Mouse (Mus musculus) liver, adult (tissue): Measurements from ENCODE around the gene Med11.
A peak's percentile ranks its signal among the peaks of the same experiment; 100 is the strongest.

Source experiments
- GATA4 ChIP-seq: IDR thresholded peaks from 2 replicates; pipeline ENCODE4 v1.6.1; 2014; ENCODE audit warnings: mild to moderate bottlenecking, low read length; ENCODE audit not compliant: insufficient replicate concordance

The Med11 gene

DNA sequence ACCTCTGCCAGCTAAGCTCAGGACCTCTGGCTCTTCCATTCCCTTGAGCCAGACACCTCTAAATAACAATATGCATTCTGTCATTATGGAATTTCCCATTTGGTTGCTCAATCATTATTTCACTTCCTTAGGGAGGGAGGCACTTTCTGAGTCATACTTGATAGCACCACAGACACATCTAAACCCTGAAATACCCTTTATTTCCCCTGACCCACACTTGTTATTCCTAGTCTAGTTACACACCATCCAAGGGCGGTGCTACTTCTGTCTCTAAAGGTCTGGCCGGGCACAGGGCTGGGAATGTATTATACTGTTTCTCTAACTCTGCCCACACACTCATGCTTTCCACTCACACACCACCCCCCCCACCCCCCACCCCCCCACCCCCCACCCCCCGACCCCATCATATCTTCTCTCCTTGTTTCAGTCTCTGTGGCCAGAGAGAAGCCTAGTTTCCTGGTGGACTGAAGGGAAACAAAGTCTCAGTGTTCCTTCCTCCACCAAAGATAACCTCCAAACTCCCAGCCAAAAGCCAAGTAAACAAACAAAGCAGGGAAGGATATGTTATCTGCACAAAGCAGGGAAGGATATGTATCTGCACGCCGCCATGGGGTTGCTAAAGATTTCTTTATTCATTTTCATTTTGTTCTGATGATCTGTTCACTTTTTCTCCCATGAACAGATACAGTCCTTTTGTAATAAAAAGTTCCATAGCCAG lies 16.3 kb downstream of the Med11 start:
- TF ChIP-seq GATA4: peak; percentile 92

DNA sequence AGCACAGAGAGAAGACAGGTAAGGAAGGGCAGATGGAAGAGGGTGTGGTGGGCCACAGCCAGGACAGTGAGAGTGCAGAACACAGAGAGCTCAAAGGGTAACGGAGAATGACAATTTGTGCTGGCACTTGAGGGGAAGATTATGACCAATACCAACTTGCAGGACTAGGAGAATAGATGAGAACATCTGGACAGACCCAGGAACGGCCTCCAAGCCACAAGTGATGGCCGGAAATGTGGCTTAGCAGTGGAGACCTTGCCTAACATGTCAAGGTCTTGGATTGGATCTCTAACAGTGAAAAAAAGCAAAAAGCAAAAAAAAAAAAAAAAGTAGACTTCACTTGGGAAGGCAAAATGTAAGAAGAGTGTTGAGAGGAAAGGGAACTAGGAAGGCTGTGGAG lies 18.0 kb downstream of the Med11 start:
- no peak for TF ChIP-seq GATA4

DNA sequence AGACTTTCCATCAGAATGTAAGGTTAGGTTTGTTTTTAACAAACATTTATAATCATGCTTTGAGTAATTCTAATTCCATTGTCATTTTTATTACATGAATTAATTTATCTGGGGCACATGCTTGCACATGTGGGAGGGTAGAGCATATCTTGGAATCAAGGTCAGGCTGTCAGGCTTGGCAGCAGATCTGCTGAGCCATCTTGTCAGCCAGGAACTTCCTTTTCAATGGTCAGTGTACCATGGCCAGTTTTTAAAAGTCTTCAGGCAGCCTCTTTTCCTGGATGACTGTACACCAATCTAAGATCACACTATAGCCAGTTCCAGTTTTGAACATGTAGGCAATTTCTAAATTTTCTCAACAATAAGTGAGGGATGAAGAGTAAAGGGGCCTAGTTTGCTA lies 21.0 kb downstream of the Med11 start:
- peak; percentile 63; the same call in 1 of the 2 replicates for TF ChIP-seq GATA4

DNA sequence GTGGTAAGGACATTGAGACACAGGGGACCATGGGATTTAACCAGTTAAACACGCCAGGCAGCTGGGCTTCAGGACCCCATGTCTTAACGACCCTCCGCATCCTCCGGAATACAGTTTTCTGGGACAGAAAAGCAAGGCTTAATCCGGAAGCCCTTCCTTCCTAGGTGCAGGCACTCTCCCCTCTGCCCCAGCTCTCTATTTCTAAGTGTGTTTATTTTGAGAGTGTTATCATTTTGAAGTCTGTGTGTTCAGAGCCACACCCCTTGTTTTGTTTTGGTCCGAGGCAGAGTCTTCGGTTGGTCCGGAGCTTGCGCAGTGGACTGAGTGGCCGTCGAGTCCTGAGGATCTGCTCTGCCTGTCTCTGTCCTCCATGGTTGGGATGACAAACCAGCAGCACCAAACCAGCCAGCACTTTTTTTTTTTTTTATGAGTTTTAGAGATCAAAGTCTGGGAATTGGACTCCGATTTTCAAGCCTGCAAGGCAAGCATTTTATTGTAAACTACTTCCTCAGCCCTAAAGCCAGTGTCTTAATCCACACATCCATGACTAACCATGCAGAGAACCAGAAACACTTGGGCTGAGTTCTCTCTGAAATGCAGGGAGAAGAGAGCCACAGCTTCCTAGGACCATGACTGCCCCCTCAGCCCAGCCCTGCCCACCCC lies 23.3 kb downstream of the Med11 start:
- TF ChIP-seq GATA4: no peak

DNA sequence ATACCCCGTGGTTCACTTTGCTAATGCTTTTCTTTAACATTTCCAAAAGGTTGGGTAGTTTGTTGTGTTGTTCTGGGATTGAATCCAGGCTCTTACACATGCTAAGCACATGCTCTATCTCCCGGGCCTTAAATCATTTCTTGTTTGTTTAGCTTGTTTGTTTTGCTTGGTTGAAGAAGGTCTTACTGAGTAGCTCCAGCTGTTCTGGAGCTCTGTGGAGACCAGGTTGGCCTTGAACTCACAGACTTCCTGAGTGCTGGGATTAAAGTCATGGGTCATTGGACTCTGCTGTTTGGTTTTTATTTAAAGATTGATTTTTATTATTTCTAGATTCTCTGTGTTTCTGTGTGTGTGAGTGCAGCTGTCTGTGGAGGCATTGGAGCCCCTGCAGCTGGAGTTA lies 33.8 kb downstream of the Med11 start:
- TF ChIP-seq GATA4: no peak

DNA sequence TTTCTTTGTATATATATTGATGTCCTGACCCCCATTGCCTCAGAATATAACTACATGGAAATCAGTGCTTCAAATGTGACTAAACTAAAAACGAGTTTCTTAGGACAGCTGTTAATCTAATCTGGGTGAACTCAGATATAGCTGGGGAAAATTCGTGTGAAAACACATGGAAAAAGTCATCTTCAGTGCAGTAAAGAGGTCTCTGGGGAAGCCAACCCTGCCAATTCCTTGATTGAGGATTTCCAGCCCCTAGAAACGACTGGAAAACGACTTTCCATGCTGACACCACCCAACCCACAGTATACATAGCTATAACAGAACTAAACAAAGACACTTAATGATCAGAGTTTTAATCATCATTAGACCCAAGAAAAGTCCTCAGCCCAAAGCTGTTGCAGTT lies 36.1 kb downstream of the Med11 start:
- TF ChIP-seq GATA4: no peak

DNA sequence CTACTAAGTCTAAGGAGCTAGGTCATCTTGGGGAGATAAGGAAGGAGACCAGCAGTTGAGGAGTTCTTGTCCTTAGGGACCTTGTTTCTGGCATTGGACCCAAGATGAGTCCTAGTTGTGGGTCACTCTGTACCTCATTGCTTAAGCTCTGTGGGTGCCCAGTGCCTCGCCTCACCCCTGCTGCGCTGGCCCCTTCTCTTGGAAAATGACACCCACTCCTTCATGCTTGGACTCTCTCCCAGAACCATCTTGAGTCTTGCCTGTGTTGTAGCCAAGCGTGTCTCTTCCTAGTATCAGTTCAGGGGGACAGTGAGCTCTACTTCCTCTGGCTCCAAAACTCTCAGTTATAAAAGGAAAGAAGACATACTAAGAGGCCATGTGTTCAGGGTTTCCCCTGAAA lies 37.4 kb downstream of the Med11 start:
- TF ChIP-seq GATA4: no peak

DNA sequence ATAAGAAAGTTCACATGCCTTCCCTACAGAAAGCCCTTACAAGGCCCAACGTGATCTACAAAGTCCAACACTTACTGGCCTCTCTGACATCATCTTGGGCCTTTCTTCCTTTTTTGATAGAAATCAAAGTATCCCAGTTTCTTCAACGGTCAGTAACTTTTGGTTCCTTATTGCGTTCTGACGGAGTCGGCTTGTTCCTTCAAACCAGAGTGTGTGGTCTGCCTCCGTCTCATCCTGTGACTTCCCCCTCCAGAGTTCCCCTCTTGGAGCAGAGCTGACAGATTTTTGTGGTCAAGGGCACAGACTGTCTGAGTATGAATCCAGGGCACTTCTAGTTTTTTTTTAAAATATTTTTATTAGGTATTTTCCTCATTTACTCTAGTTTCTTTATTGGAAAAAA lies 38.0 kb downstream of the Med11 start:
- no peak for TF ChIP-seq GATA4

DNA sequence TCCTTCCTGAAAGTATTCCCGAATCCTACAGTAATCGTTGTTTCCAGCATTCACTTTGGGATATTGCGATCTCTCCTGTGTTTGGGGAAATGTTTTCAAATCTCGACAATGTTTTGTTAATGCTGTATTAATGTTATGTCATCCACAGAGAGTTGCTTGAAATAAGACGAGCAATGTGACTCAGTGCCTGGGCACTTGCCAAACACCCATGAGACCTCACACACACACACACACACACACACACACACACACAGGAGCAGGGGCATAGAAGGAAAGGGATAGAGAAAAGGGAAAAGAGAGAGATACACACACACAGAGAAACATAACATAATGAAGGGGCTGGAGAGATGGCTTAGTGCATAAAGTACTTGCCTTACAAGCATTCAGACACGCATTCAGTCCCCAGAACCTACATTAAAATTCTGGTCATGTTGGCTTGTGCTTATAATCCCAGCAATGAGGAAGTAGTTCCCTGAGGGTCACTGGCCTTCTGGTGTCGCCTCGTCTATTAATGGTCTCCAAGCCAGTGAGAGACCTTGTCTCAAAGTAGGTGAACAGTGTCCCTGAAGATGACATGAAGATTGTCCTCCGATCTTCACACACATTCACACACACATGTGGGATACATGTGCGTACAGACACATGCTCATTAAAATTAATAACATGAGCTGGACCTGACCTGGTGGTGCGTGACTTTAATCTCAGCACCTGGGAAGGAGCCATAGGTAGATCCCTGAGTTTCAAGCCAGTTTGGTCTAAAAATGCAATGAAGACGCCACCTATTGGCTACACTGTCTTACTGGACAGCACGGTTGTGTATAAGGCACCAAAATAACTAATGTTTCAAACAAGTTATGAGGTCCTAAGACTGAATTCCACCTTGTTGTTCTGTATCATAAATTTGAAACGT lies 48.1 kb downstream of the Med11 start:
- TF ChIP-seq GATA4: no peak

DNA sequence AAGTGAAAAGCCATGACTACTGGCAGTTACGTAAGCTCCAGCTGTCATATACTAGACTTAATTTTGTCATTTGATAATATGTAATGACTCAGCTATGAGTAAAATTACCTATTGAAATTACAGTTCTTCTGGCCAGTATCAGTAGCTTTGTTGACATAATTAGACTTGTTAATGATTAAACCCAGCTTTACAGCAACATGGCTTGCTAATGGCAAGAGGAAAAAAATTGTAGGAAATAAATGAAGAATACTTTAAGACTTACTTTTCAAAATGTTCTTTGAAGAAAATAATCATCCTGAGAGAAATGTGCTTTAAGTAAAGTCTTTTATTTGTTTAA lies 48.7 kb downstream of the Med11 start:
- no peak for TF ChIP-seq GATA4

DNA sequence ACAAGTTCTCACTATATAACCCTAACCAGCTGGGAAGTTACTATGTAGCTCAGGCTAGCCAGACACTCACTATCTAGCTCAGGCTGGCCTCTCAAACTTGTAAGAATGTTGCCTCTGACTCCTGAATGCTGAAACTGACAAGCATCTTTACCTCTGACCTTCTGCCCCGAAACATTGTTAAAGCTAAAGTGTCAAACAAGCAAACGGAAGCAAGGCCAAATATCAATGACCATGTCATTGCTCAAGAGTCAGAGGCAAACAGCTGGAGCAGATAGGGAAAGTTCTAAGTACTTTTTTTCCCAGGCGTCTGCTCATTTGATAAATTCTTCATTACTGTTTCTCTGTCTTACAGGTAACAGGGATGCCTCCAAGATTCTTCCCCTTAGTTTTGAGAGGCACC lies 50.3 kb downstream of the Med11 start:
- peak; percentile 49; the same call in 1 of the 2 replicates for TF ChIP-seq GATA4
